Mouse (Mus musculus) brain, embryonic 14.5 days (tissue): Measurements from ENCODE around the gene Fgf13.

Source experiments
- CTCF ChIP-seq: fragments of 200-500 bp; IDR thresholded peaks from 2 replicates; pipeline ENCODE4 v1.5.1; 2012; ENCODE audit warnings: inconsistent platforms, mild to moderate bottlenecking, moderate library complexity, borderline replicate concordance; ENCODE audit not compliant: insufficient read depth, insufficient read length; ENCODE audit errors: extremely low read depth
- POLR2A ChIP-seq: fragments of 200-500 bp; IDR thresholded peaks from 2 replicates; pipeline ENCODE4 v1.6.1; 2012; ENCODE audit warnings: mild to moderate bottlenecking, inconsistent platforms, borderline replicate concordance; ENCODE audit not compliant: poor library complexity, insufficient read depth, insufficient read length, severe bottlenecking; ENCODE audit errors: extremely low read depth

DNA sequence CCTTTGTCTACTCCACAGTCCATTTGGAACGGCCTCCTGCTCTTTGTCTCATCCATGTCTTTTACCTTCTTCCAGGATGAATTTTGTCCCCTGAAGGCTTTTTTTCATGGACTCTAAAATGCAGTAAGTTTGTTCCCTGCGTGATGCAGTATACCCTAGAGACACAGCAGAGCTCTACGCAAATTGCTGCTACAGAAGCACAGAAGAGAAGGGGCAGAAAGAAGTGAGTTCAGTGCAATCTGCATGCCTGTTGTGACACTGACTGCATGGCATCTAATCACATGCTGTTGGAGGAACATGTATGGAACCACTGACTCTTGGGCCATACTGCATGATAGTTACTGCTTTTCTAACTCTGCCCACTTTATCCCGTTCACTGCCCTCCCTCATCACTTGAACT lies 388.2 kb downstream of the Fgf13 start:
- no peak for TF ChIP-seq CTCF
- TF ChIP-seq POLR2A: no peak
